Mouse (Mus musculus) retina, postnatal 7 days (tissue): ENCODE data around the gene Pip4k2b.
"Not testable (repeated sequence)": the region's sequence is repeated elsewhere in the genome, so short reads cannot be mapped to it uniquely, and the experiment has no call there.

Source experiments
- DNase-seq: peaks from one replicate; pipeline ENCODE4 v3.0.0-alpha.2; 2012; ENCODE audit warnings: low read depth, low spot score

The Pip4k2b gene

DNA sequence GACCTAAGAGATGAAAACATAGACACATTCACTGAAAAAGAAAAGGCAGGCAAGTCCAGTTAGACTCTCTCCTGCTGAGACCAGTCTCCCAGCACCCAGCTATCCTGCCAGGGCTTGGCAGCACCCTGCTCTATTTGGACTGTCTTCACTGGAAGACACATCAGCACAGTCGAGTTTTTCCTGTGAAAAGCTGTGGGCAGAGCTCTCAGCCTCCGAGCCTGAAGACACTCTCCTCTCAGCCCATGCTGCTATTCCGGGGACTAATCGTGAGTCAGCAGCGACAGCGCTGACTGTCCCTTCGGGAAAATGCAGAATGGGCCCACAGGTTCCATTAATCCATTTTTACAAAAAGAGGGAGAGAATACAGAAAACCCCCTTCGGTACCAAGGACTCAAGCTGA is 8.8 kb upstream of the Pip4k2b start:
- no peak for DNase-seq

DNA sequence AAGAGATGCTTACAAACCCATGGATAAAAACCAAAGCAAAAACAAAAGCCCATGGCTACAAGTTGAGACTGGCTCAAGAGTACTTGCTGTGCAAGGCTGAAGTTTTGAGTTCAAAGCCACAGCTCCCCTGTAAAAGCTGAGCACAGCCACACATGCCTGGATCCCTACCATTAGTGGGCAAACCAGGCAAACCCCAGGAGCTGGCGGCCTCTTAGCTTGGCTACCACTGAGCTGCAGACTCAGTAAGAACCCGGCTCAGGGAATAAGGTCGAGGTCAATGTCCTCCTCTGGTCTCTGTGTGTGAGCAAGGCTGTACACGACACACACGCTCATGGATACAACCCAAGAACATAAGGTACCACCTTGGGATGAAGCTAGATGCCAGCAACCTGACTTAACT is 4.0 kb upstream of the Pip4k2b start:
- DNase-seq: no peak

DNA sequence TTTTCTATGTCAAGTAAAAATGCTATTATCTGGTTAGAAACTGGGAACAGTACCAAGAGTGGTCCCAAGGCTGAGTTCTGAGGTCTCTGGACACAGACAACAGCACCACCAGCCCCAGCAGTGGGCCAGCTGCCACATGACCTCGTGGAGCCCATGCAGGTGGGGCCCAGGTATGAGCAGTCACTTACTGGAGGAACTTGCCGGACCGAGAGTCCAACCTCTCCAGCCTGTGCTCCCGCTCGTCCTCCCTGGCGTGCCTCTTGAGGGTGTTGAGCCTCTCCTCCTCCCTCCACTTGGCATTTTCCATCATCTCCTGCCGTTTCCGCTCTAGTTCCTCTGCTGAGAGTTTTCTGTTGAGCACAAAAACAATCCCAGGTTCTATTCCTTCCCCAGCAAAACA is 3.3 kb upstream of the Pip4k2b start:
- no peak for DNase-seq

DNA sequence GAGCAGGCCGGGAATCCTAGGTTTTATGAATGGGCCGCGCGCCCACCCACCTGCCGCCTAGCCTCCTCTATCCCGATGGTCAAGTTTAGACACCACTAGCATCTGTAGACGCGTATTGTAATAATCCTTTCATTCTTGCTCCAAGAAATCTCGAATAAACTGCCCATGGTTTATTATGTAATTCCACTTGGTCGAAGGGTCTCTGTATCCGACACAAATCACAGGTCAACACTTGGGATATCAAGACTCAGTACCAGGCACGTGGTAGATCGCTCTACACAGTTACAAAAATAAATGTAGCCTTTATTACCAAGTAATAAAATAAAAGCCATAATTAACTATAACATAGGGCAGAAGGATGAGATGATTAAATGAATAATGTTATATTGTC is 822 bp upstream of the Pip4k2b start:
- DNase-seq: no peak

DNA sequence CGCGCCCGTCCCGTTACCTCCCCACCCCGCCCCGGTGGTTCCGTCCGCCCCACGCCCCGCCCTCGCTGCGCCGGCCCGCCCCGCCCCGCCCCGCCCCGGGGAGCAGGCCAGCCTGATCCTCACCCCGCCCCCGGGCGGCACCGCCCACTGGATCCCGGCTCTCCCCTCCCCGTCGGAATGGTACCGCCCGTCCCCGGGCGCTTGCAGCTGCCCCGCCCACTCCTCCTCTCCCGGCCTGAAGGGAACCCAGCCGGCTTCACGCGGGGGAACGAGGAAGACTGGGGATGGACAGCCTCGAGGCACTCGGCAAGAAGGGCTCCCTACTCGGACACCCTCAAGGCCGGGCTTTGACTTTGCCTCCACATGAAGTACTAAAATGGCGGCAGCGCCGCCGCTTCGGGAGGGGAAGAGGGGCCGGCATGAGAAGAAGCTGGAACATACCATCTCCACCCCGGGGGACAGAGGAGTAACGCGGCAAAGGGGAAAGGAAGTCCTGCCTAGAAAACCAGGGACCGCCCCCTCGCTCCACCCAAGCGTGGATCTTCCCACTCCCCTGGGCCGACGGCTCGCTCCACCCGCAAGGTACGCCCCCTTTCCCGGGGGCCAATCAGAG is 320 bp upstream of the Pip4k2b start:
- DNase-seq: peak; percentile 98

DNA sequence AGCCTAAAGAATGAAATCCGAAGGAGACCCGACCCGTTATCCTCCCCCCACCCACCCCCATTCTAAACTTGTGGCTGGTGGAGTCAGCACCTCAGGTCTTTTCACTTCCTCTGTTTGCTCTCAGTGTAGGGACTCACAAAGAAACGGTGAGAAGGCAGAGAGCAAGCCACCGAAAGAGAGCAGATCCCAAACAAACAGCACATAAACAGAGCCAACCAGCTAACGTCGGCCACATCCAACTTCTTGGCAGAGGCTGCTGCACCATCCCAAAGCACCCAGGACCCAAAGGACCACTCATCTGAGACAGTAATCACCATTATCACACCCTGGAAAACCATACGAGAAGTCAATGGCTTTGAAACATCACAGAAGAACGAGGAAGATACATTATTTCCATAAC is 1.1 kb downstream of the Pip4k2b start:
- DNase-seq: no peak

DNA sequence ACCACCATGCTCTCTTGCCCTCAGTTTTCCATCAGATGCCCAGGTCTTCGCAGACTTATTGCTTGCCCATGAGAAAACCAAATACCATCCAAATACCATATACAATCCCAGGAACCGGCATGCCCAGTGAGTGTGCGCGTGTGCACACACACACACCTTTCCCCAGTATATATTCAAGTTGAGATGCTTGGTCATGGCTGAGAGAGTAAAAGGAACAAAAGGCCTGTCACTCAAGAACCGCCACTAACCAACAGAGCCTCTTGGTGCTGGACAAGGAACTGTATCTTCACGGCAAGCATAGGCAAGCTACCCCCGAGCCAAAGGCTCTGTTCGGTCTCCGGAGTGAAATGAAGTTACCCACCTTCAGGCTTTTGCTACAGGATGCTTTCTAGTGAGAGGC is 1.9 kb downstream of the Pip4k2b start:
- DNase-seq: no peak

DNA sequence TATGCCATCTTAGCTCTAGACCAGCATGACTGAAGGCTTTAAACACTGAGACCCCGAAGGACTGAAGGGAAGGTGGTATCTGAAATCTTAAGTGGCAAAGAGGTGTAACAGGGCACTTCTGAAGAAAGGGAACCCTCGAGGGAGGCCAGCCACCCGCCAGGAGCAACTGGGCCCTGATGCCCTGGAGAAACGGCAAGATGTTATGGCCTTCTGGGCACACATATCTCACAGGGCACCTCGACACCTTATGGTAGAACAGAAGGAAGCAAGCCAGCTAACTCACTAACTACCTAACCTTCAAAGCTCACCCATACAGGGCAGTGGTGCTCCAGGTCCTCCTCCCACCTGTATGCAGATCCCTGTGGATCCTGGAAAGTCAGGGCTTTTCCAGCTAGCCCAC is 2.3 kb downstream of the Pip4k2b start:
- no peak for DNase-seq

DNA sequence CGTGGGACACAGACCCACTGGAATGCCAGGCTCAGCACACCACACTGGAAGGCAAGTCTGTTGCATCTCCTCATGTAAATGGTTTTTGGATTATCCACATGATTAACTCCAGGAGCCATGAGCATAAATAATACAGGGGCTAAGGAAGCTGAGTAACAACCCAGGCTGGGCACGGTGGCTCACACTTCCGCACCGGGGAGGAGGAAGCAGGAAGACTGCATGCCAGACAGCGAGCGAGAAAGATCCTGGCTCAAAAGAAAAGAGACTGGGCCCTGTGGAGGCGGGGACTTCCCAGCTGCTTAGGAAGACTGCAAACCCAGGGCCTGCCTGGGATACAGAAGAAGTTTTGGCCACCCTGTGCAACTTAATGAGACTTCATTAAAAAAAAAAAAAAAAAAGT is 4.3 kb downstream of the Pip4k2b start:
- DNase-seq: no peak

DNA sequence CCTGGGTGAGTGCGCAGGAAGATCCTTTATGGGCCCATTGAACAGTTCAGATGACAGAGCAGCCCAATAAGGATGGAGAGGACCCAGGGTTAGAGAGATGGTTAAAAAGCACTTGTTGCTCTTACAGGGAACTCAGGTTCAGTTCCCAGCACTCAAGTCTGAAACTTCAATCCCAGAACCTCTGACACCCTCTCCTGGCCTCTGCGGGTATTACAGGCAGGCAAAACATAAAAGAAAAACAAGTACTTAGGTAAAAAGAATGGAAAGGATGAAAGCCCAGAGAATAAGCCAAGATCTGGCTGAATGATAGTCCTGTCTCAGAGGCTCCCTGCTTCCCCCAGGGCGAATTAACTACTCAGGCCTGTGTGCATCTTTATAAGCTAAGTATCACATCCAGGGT is 5.3 kb downstream of the Pip4k2b start:
- DNase-seq: no peak

DNA sequence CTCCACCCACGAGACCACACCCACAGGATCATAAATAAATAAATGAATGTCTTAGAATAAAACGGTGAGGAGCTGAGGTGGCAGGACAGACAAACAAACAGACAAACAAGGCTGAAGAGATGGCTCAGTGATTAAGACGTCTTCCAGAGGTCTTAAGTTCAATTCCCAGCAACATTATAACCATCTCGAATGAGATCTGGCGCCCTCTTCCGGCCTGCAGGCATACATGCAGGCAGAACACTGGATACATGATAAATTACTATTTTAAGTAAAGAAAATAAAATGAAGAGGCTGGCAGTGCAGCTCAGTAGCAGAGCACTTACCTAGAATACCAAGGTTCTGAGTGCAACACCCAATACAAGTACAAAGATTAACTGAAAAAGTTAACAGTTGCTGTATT is 5.8 kb downstream of the Pip4k2b start:
- no peak for DNase-seq

DNA sequence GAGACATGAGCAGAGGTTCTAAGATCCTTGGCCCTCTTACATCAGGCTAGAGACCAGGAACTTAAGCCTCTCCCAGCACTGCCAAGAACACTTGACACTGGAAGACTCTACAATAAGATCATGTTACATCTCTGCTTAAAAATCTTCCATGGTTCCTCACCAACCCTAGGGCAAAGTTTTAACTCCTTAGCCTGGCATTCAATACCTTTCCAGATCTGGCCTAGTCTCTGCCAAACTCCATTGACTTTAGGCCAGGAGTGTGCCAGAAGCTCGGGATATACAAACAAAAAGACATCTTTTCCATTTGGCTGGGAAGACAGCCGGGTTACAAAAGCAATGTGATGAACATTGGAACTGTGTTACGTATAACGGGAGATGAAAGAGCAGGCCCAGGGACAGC is 6.9 kb downstream of the Pip4k2b start:
- DNase-seq: no peak

DNA sequence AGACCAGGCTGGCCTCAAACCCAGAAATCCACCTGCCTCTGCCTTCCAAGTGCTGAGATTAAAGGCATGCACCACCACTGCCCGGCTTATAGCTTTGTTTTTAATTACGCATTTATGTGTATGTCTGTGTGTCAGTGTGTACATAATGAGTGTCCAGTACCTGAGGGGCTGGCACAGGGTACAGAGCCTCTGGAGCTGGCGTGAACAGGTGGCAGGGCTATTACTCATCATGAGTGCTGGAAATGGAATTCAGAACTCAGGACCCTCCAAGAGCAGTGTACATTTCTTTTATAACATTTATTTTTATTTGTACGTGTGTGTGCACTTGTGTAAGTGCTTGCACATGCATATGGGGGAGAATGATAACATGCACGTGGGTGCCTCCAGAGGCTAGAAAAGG is 7.9 kb downstream of the Pip4k2b start:
- DNase-seq: no peak

DNA sequence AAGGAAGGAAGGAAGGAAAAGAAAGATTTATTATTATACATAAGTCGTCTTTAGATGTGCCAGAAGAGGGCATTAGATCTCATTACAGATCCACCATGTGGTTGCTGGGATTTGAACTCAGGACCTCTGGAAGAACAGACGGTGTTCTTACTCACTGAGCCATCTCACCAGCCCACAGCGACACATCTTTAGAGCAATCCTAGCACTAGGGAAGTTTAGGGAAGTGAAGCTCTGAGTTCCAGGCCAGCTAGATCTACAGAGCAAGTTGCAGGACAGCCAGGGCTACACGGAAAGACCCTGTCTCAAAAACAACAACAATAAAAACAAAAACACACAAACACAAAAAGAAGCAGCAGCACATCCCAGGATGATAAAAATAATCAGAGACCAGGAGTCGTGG is 9.7 kb downstream of the Pip4k2b start:
- not testable (repeated sequence) for DNase-seq

DNA sequence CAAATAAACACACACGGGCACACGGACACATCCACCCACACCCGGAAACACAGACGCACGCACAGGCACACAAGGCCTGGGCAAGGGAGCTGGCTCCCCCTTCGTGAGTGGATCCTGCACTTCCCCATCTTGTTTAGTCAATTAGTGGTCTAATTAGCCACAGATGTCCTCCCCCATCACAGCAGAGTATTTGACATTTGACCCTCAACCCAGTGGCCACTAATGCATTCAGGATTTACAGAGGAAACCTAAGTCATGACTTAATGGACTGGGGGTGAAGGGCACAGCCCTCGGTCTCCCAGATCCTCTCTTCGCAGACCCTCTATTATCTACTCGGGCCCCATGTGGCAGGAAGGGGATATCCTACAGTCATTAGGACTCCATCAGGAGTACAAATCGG is 10.8 kb downstream of the Pip4k2b start:
- no peak for DNase-seq

DNA sequence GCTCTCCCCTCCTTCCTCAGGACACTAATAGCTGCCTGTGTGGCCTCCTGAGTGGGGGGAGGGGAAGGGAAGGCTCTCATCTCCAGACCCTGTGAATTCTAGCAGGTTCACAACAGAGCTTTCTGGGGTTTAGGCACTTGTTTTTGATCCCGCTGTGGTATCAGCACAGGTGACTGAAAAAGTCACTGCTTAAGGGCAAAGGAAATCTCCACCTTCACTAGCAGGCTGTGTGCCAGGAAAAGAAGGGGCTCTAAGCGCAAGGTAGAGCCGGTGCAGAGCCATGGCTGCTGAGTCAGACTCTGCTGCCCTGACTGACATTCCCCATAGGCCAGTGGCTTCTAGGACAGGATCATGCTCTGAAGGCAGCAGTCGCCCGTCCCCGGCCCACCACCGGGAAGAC is 15.8 kb downstream of the Pip4k2b start:
- no peak for DNase-seq

DNA sequence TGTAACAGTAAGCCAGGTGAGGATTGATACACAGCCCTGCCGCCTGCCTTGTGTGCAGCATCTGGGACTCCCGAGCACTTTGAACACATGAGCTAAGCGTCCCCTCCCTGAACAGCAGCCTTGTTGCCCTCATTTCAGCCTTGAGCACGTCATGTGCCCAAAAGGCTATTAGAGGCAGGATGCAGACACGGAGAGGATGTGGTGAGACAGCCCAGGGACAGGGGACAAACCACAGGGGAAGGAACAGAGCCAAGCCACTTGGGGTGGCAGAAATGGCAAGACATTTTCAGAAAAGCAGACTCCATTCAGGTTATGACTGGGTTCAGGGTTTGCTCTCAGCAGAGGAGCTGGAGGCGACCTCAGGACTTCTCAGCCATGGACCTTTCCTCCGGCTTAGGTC is 16.2 kb downstream of the Pip4k2b start:
- DNase-seq: no peak

DNA sequence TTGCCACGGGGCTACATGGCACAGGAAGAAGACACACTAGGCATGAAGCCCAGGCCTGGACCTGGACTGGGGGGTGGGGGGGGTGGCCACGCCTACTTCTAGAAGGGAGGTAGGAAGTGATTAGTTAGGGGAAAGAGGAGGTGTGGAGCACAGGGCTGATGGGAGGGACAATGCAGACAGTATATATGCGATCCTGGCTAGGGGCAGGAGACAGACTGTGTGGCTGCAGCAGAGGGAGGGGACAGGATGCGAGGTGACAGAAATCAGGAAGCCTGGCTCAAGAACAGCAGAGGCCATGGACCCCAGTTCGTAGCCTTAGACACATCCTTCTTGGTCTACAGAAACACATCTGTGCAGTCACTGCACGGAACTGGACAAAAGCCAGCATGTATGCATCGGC is 20.8 kb downstream of the Pip4k2b start:
- no peak for DNase-seq

DNA sequence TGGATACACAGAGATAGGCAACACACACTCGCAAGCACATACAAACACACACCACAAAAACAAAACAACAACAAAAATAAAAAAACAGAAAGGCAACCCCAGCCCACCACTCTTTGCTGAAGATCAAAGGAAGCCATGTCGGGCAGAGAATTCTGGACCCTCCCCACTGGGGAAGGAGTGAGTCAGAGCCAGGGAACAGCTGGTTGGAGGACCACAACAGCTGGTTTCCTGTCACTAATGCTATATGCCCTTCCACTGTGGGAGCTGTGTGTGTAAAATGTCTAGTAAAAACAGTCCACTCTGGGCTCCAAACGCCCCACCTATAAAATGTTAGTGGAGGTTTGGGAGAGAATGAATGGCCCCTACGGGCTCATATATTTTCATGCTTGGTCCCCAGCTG is 23.2 kb downstream of the Pip4k2b start:
- DNase-seq: no peak

DNA sequence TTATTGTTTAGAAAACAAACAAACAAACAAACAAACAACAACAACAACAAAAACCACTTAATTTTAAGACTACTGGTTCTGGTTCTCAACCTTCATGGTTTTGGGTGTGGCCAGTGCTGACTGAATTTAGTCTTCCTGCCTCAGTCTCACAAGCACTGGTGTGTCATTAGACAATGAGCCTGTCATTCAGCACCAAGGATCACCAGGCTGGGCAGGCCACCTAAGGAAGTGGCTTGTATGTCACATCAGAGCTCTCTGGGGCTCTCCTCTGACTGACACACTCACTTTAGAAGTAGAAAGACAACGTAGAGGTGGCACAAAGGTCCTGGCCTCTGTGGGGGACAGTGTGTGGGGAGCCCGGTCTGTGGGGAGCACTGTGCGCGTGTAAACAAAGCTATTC is 25.5 kb downstream of the Pip4k2b start:
- DNase-seq: no peak

DNA sequence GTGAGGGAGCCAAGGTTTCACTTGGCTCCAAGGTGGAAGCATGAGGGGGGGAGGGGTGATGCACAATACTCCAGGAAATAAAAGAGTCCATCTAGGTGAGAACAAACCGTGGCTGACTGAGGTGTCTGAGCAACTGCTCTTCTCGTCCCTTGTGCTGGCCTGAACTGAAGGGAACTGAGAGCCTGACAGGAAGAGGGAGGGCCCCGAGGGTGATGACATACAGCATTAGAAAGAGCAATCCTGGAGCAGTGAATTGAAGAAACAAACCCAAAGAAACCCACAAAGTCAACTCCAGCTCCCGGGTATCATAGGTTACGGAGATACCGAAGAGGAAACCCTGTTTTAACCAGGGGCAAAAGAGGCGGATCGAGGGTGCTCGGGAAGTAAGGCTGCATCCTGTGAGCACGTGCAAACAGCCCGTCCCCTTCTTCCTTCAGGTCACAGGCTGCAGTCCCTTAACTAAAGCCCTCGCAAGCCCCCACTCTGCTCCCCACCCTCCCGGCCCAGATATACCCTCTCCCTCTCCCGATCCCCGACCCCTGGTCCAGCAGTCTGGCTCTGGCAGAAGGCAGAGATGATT is 26.1 kb downstream of the Pip4k2b start:
- DNase-seq: no peak

DNA sequence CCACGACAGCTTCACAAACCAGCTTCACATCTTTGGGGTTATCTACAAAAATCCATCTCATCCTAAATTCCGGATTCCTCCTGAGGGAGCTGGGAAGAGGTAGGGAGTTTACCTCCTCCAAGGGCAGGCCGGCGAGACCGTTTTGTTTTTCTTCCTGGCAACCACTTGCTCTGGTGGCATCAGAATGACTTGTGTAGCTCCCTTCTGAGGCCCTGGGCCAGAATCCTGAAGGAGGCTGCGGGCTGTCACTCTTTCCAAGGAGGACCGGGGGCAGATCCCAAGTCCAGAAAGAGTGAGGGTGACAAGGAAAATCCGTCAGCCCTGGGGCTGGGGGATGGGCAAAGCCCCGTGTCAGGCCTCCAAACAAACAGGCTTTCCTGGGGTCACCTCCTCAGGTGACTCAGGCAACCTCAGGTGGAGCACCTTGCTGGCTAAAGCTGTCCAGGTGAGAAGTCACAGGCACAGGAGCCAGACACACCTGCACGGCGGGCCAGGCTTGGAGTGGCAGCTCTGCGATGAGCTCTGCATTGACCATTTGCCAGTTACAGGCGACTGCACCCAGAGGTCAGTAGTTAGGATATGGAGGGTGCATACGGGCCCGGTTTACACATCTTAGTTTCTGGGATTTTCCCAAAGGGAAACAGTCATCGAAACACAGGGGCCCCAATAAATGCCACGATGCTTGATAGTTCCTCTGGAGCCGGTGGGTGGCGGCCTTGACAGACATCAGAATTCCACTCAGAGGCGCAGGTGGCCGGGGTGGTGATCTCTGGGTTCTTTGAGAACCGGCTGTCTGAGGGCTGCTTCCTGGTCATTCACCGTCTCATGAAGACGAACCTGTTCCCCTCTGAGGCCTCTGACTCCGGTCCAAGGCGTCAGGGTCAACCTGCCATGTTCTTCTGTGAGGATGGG is 26.9 kb downstream of the Pip4k2b start:
- no peak for DNase-seq

DNA sequence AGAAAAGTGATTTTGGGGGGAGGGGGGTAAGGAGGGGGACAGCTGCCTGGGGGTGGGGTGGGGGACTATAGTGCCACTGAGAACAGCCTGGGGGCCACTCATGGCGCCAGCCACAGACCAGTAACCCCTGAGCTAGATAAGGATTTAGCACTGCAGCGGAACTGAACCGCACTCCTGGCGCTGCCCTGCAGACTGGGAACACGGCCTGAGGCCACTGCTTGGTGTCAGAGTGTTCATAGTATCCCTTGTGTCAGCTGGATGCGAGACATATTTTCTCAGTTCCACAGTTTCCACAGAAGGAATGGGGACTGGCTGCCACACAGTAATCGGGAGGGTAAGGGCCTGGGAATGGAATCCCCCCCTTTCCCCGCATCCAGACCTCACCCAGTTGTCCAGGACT is 28.5 kb downstream of the Pip4k2b start:
- no peak for DNase-seq
